Mouse (Mus musculus): ENCODE data around the gene Wfs1. TPM values are rescaled to one million over a fixed set of nuclear protein-coding genes. Genes with fewer than 3 reads are reported as not detected.
"Not testable (repeated sequence)": the region's sequence is repeated elsewhere in the genome, so short reads cannot be mapped to it uniquely, and the experiment has no call there.

Wfs1 gene
- total RNA-seq, 2 experiments from 2014 or later, result 56.1 to 56.5 TPM

- intact Hi-C loops (cut with DNase I), result no loop called here
- DNase-seq, result no peak
Measured at GRCm38 (mm10) chr5:36989625-36989977, 596 bp upstream of the Wfs1 start.

GRCm38 (mm10) chr5:36988124-36988780 is 753 bp downstream of the Wfs1 start:
- no peak for DNase-seq
- intact Hi-C loops (cut with DNase I), result no loop called here

DNA sequence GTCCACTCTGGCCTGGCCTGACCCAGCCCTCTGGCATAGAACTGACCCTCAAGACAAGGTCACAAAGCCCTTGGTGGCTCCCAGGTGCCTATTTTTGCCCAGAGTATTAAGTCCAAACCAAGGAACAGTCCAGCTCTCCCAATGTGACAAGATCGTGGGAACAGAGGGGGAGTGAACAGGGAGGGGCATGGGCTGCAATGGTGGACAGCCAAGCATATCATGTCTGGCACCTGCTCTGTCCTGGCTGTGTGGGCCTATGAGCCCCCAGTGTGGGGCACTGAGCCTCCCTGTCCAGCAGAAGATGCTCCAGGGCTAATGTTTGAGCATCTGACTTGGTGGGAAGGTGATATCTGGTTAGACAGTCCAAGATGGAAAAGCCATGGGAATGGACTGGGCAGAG is 2.4 kb downstream of the Wfs1 start:
- intact Hi-C loops (cut with DNase I), result no loop called here
- DNase-seq, result no peak

DNA sequence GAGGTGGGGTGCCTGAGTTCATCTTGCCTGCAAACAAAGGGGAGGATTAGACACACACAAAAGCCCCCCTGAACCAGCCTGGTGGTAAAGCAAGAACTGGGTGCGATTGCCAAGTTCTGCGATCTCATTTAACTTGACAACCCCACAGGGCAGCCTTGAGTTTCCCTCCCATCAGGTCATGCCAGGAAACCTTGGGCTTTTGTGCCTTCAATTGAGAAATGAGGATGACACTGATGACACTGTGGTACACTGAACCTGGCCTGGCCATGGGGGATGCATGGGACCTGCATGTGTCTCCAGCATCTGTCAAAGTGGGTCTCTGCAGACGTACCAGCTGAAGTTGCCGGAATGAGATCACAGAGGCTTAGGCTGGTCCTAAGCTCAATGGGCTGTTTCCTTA is 6.7 kb downstream of the Wfs1 start:
- DNase-seq, result no peak
- intact Hi-C loops (cut with DNase I), result no loop called here

- no peak for DNase-seq
- intact Hi-C loops (cut with DNase I), result no loop called here
Measured at GRCm38 (mm10) chr5:36979631-36980030, 9.4 kb downstream of the Wfs1 start.

DNA sequence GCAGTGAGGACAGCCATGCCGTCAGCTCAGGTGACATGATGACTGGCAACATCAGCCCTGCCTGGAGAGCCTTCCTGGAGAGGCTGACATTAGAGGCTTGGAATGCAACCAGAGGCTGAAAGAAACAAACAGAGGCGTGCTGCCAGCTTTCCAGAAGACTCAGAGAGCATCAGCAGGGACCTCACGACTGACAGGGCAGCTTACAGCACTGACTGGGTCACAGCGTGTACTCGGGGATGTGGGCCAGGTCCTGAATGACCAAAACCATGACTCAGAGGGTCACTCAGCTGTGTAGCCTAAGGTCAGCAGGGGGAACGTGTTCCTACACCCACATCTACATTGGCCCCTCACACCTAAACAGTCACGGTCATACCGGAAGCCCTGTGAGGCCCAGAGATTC is 10.0 kb downstream of the Wfs1 start:
- intact Hi-C loops (cut with DNase I), result no loop called here
- no peak for DNase-seq

- intact Hi-C loops (cut with DNase I), result no loop called here
Measured at GRCm38 (mm10) chr5:36977809-36978208, 11.2 kb downstream of the Wfs1 start.

GRCm38 (mm10) chr5:36975336-36975735 is 13.7 kb downstream of the Wfs1 start:
- intact Hi-C loops (cut with DNase I), result no loop called here
- no peak for DNase-seq

More at GRCm38 (mm10) chr5:36977809-36978208, 11.2 kb downstream of the Wfs1 start:
- DNase-seq, result no peak

- DNase-seq, result no peak
- intact Hi-C loops (cut with DNase I), result no loop called here
Measured at GRCm38 (mm10) chr5:36971587-36971986, 17.4 kb downstream of the Wfs1 start.

- no peak for DNase-seq
Measured at GRCm38 (mm10) chr5:36960501-36960900, 28.5 kb downstream of the Wfs1 start.

DNA sequence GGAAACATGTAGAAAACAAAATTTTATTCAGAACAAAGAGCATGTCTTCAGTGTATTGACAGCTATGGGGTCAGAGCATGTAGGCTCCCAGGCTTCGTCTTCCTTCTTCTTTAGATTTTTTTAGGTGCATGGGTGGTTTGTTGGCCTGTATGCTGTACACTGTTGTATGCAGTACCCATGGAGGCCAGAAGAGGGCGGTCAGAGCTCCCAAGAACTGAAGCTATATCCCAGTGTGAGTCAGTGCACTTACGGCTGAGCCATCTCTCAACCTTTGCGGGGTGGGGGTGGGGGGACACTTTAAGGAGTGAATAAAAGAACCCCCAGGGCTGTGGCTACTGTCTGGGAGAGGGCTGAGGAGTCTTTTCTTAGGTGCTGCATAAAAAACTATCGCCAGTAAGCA is 30.2 kb downstream of the Wfs1 start:
- peak; percentile 36 to 44 for DNase-seq
- intact Hi-C loops (cut with DNase I), result loop anchor here (2.0 to 10.0 kb wide), 2 partner anchors 44 to 146 kb away; no protein-coding TSS in a partner anchor

More at GRCm38 (mm10) chr5:36960501-36960900, 28.5 kb downstream of the Wfs1 start:
- intact Hi-C loops (cut with DNase I), result no loop called here

GRCm38 (mm10) chr5:36955366-36955765 is 33.6 kb downstream of the Wfs1 start:
- intact Hi-C loops (cut with DNase I), result loop anchor here (10.0 kb wide), 1 partner anchor 149 kb away; no protein-coding TSS in a partner anchor
- DNase-seq, result no peak

DNA sequence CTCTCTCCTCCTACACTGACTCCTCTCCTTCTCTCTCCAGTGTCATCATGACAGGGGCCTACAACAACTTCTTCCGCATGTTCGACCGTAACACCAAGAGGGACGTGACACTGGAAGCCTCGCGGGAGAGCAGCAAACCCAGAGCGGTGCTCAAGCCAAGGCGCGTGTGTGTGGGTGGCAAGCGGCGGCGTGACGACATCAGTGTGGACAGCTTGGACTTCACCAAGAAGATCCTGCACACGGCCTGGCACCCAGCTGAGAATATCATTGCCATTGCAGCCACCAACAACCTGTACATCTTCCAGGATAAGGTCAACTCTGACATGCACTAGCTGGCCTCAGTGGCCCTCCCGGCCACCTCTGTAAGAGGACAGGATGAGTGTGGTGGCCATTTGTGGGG is 36.7 kb downstream of the Wfs1 start:
- no peak for DNase-seq
- intact Hi-C loops (cut with DNase I), result loop anchor here (10.0 kb wide), 1 partner anchor 152 kb away; no protein-coding TSS in a partner anchor

DNA sequence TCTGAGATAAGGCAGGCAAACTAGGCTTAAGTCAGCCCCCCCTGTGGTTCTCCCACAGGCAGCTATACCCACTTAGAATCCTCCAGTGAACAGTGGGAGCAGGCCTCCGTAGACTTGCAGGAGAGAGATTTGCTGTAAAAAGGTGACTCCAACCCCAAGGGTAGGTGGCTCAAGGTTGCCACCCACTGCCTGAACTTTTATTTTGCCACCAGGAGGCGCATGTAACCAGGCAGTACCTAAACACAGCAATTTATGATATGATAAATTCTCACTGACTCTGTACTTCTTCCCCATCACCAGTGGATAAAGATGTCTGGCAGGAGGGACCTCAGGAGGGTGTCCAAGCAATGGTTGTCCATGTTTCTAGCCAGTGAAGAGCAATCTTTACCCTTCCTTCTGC is 38.1 kb downstream of the Wfs1 start:
- intact Hi-C loops (cut with DNase I), result loop anchor here (10.0 kb wide), 1 partner anchor 154 kb away; no protein-coding TSS in a partner anchor
- no peak for DNase-seq

GRCm38 (mm10) chr5:36948831-36949230 is 40.2 kb downstream of the Wfs1 start:
- intact Hi-C loops (cut with DNase I), result loop anchor here (2.0 kb wide), 1 partner anchor 54 kb away; no protein-coding TSS in a partner anchor

DNA sequence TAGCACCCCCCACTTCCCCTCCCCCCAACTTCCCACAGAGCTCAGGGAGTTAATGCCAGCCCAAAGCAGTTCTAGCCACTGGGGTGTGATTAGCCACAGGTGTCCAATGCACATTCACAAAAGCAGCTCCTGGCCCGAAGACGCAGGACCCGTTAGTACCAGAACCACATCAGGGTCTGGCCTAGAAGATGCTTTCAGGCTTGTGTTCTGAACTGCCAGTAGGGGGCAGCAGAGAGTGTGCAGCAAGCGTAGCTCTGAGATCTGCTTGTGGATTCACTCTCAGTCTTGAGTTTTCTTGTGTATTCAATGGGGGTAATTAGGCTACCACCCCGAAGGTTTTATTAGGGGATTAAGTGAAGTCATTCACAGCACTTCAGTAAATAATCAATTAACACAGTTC is 42.6 kb downstream of the Wfs1 start:
- no peak for DNase-seq
- intact Hi-C loops (cut with DNase I), result no loop called here

More at GRCm38 (mm10) chr5:36948831-36949230, 40.2 kb downstream of the Wfs1 start:
- DNase-seq, result peak; percentile 39 to 60

DNA sequence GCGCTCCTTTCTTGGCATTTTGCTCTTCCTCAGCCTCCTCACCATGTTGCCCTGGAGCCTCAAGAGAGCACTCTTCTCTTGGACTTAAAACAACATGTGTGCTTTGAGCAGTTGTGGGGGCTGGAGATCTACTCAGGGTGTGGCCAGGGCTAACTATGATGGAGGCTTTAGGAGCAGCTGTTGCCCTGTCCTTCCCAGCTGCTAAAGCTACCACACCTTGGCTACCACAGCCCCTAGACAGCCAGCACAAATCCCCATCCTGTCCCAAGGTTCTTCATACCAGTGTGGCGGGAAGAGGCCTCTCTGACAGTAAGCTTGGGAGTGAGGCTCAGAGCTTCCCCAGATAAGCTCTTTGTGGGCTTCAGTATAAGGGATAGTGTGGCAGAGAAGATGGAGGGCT is 43.3 kb downstream of the Wfs1 start:
- intact Hi-C loops (cut with DNase I), result no loop called here
- DNase-seq, result no peak

- intact Hi-C loops (cut with DNase I), result no loop called here
- no peak for DNase-seq
Measured at GRCm38 (mm10) chr5:36945102-36945701, 43.8 kb downstream of the Wfs1 start.

DNA sequence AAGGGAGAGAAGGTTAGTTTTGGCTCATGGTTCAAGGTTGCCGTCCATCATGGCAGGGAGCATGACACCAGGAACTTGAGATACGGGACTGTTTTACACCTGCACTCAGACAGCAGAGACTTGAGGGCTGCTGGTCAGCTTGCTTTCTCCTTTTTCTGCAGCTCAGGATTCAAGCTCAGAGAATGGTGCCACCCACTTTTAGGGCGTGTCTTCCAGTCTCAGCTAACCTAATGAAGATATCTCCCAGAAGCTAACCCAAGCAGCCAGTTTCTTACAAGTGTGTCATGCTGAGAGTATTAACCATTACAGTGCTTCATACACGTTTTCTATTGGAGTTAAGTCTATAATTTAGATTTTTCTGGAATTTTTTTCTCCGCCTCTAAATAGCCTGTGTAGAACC is 44.5 kb downstream of the Wfs1 start:
- intact Hi-C loops (cut with DNase I), result no loop called here
- DNase-seq, result no peak

DNA sequence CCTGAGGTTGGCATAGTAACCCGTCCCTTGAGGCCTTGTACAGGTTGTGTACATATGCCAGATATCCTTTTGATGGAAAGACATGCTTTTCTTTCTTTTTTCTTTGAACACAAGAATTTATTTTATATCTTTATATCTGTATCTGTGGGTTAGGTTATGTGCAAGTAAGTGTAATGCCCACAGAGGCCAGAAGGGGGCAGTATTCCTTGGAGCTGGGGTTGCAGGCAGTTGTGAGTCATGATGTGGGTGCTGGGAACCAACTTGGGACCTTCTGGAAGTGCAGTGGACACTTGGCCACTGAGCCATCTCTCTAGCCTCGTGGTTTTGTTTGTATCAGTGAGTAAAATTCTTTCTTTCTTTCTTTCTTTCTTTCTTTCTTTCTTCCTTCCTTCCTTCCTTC is 46.6 kb downstream of the Wfs1 start:
- no peak for DNase-seq
- intact Hi-C loops (cut with DNase I), result no loop called here

DNA sequence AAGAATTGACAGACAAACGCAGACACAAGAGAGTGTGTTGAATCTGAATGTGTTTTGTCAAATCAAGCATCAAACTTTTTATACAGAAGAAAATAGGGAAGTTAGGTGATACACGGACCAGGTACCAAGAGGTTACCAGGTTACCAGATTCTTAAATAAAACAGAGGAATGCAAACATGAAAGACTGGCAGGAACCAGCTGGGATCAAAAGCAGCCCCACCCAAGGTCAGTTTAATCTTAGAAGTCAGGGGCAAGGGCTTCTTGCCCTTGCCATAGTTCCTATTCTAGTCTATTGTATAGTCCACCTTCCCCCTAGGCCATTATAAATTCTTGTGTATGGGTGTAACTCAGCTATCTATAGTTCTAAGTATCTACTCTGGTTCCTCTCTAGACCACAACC is 50.0 kb downstream of the Wfs1 start:
- DNase-seq; intact Hi-C loops (cut with DNase I): not testable (repeated sequence)

- intact Hi-C loops (cut with DNase I), result no loop called here
- no peak for DNase-seq
Measured at GRCm38 (mm10) chr5:36938021-36938420, 51.0 kb downstream of the Wfs1 start.
